Mouse (Mus musculus): ENCODE data around the gene Ryr2. TPM values are rescaled to one million over a fixed set of nuclear protein-coding genes. Genes with fewer than 3 reads are reported as not detected.

Gene Ryr2
- polyA plus RNA-seq, 1 experiment, result not detected

DNA sequence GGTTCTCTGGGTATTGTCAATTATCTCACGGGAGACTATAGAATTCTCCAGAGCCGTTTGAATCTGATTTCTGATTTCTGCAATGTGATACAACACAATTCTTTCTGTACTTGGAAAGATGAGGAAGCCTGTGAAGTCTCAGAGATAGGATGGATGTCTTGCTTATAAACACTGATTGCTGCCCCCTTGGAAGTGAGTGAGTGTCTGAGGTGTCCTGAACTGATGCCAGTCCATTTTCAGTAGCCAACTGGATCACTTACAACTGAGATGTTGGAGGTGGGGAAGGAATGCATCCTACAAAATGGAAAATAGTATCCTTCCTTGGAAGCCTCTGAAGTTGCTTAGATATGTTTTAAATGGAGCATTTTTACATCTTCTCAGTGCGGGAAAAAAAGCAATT is 564.2 kb downstream of the Ryr2 start:
- no peak for TF ChIP-seq GATA1 (IDR thresholded peaks at IDR 0.05; ENCODE audit: low read length)

- TF ChIP-seq GATA1 (IDR thresholded peaks at IDR 0.05; ENCODE audit: low read length), result no peak
Observed at GRCm38 (mm10) chr13:11536851-11537250, 569.9 kb downstream of the Ryr2 start.

DNA sequence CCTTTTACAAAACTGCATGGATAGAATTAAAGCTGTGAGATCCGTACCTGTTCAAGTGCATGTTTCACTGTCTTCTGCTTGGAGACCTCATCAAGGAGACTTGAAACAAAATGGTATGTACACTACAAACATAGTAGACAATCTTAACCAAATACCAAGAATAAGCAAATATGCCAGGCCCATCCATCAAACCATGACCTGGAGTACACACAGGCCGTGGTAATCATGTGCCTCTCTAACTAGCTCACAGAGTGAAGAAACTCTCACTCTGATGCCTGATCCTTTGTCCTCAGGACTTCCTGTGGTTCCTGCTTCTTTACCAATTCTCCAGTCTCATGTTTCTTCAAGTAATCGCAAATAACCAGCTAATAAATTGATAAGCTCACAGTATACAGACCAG is 570.9 kb downstream of the Ryr2 start:
- no peak for TF ChIP-seq GATA1 (IDR thresholded peaks at IDR 0.05; ENCODE audit: low read length)

DNA sequence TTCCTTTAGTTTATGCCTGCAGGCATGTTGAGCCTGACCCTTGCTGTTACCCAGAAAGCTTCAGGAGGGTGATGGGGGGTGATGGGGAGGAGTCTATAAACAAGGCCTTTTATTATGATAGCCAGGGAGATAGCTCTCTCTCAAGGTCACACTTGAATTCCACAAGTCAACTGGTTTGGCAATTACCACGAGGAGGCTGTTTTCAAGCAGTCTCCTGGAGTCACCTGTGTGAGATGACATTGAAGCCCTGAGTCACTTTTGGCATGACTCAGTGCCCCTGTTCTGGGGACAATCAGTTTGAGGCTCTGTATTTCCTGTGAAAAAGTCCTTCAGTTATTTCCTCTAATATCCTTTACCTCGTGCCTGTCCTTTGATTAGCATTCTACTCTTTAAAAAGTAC is 573.5 kb downstream of the Ryr2 start:
- TF ChIP-seq GATA1 (IDR thresholded peaks at IDR 0.05; ENCODE audit: low read length), result no peak

- TF ChIP-seq GATA1 (IDR thresholded peaks at IDR 0.05; ENCODE audit: low read length), result no peak
Observed at GRCm38 (mm10) chr13:11532014-11532890, 574.5 kb downstream of the Ryr2 start.

GRCm38 (mm10) chr13:11523612-11524011 is 583.1 kb downstream of the Ryr2 start:
- TF ChIP-seq GATA1 (IDR thresholded peaks at IDR 0.05; ENCODE audit: low read length), result no peak

GRCm38 (mm10) chr13:11520765-11521164 is 586.0 kb downstream of the Ryr2 start:
- TF ChIP-seq GATA1 (IDR thresholded peaks at IDR 0.05; ENCODE audit: low read length), result no peak

- TF ChIP-seq GATA1 (IDR thresholded peaks at IDR 0.05; ENCODE audit: low read length), result no peak
Observed at GRCm38 (mm10) chr13:11511540-11512177, 595.1 kb downstream of the Ryr2 start.

Other genes starting within 250 kb of the Ryr2 start
- gene Mtr, start 151.2 kb upstream of the Ryr2 start, polyA plus RNA-seq (2012), result 16.9 and 23.4 TPM in 2 replicates
- gene Actn2, start 233.8 kb upstream of the Ryr2 start, polyA plus RNA-seq (2012), result not detected in 2 replicates

All from G1E-ER4 (cell line).